Mouse (Mus musculus): ENCODE measurements at regions not wholly inside any gene's neighbourhood (a gene's known extent, or its start where the extent isn't known, plus 50 kb on each side); places are given as distances from the start of the nearest gene placed in this dataset.
A peak's percentile ranks its signal among the peaks of the same experiment; 100 is the strongest.

- Histone ChIP-seq H3K4me1 (ENCODE audit: control insufficient read depth in 1 of 2, insufficient read depth in 2 of 2) (no peaks in the 10 kb centered on the region), H3K9ac (ENCODE audit: insufficient read depth, low read depth) (no peak overlapping the region), H3K36me3 (replicated peaks in 1 of 2; ENCODE audit: control insufficient read depth in 1 of 2, insufficient read depth in 1 of 2, low read length in 1 of 2) (no peaks in the 10 kb centered on the region), H3K4me2 (ENCODE audit: insufficient read depth, low read depth, poor library complexity, severe bottlenecking) (no peak overlapping the region), H3K4me3 (replicated peaks in 1 of 3; ENCODE audit: low read depth in 2 of 3, low read length in 2 of 3, poor library complexity in 1 of 3) (no peak overlapping the region), H3K79me2 (replicated peaks; ENCODE audit: control insufficient read depth, extremely low read depth, insufficient read depth, poor library complexity, severe bottlenecking) (no peaks in the 10 kb centered on the region), H3K27ac (ENCODE audit: insufficient read depth, low read depth) (no peak overlapping the region), H3K27me3 (replicated peaks) (no peaks in the 10 kb centered on the region), H3K9me3 (replicated peaks; ENCODE audit: low read length) (peaks cover 5% of the 10 kb centered on the region)
- in situ Hi-C loops (cut with MboI; ENCODE audit: low pct_ligation_motif_present, low pct_unique_long_range_greater_than_20kb, low sequenced_read_pairs): no loop called here
- TF ChIP-seq JUND (conservative IDR thresholded peaks at IDR 0.05; ENCODE audit: low read depth, low read length) (no peak), CHD1 (IDR thresholded peaks at IDR 0.05; ENCODE audit: low read depth, low read length) (no peak), JUN (IDR thresholded peaks at IDR 0.05; ENCODE audit: insufficient read depth, low read depth, low read length) (no peak), KAT2A (IDR thresholded peaks at IDR 0.05; ENCODE audit: insufficient replicate concordance, low read length) (no peak), GABPA (IDR thresholded peaks at IDR 0.05; ENCODE audit: insufficient replicate concordance, low read depth, low read length) (no peak), ETS1 (conservative IDR thresholded peaks at IDR 0.05; ENCODE audit: low read depth, low read length) (no peak), NELFE (IDR thresholded peaks at IDR 0.05; ENCODE audit: low read depth, low read length) (no peak), MAZ (IDR thresholded peaks at IDR 0.05; ENCODE audit: low read depth, low read length) (no peak), POLR2A (IDR thresholded peaks at IDR 0.05; ENCODE audit: low read depth, low read length) (no peak), MAX (IDR thresholded peaks at IDR 0.05; ENCODE audit: low read length) (no peak), MEF2A (IDR thresholded peaks at IDR 0.05; ENCODE audit: borderline replicate concordance, low read depth, low read length) (no peak), IRF4 (IDR thresholded peaks at IDR 0.05; ENCODE audit: low read depth, low read length) (no peak), ZC3H11A (IDR thresholded peaks at IDR 0.05; ENCODE audit: low read depth, low read length) (no peak), SMC3 (IDR thresholded peaks at IDR 0.05; ENCODE audit: low read depth, low read length) (no peak), HCFC1 (IDR thresholded peaks at IDR 0.05; ENCODE audit: low read depth, low read length) (no peak), POLR2AphosphoS2 (IDR thresholded peaks at IDR 0.05; ENCODE audit: low read depth, low read length) (no peak), TBP (conservative IDR thresholded peaks at IDR 0.05; ENCODE audit: low read depth, low read length) (no peak), EP300 (IDR thresholded peaks at IDR 0.05; ENCODE audit: low read length) (no peak), RCOR1 (conservative IDR thresholded peaks at IDR 0.05; ENCODE audit: low read depth, low read length) (no peak), NRF1 (IDR thresholded peaks at IDR 0.05; ENCODE audit: low read depth, low read length) (no peak)
- dilution Hi-C loops (cut with MboI; ENCODE audit: extremely low pct_ligation_motif_present, extremely low pct_unique_long_range_greater_than_20kb, low sequenced_read_pairs): no loop called here
- DNase-seq (ENCODE audit: extremely low read depth): no peak
Measured at GRCm38 (mm10) chr17:45215067-45216049, 218.2 kb downstream of the Cdc5l start.

- peak; percentile 21 for TF ChIP-seq RAD21 (IDR thresholded peaks at IDR 0.05; ENCODE audit: low read depth, low read length)
- no peak for TF ChIP-seq MAFK (IDR thresholded peaks at IDR 0.05; ENCODE audit: insufficient replicate concordance, low read length)
- TF ChIP-seq CTCF (conservative IDR thresholded peaks at IDR 0.05 in 1 of 2, IDR thresholded peaks at IDR 0.05 in 1 of 2; ENCODE audit: low read depth in 2 of 2, low read length in 2 of 2): peak; percentile 14 to 39; a peak in 2 of 4 replicates
- TF ChIP-seq SMC3 (IDR thresholded peaks at IDR 0.05; ENCODE audit: low read depth, low read length): peak; percentile 14; the same call in 1 of the 2 replicates
- no peak overlapping the region for H3K9ac ChIP-seq (ENCODE audit: insufficient read depth, low read depth)
- no peak overlapping the region for H3K27ac ChIP-seq (ENCODE audit: insufficient read depth, low read depth)
- DNase-seq (ENCODE audit: extremely low read depth): no peak
- H3K4me3 ChIP-seq (replicated peaks in 1 of 3; ENCODE audit: low read depth in 2 of 3, low read length in 2 of 3, poor library complexity in 1 of 3): no peak overlapping the region
- no peaks in the 10 kb centered on the region for H3K79me2 ChIP-seq (replicated peaks; ENCODE audit: control insufficient read depth, extremely low read depth, insufficient read depth, poor library complexity, severe bottlenecking)
- no peaks in the 10 kb centered on the region for H3K36me3 ChIP-seq (replicated peaks in 1 of 2; ENCODE audit: control insufficient read depth in 1 of 2, insufficient read depth in 1 of 2, low read length in 1 of 2)
- no peaks in the 10 kb centered on the region for H3K4me1 ChIP-seq (ENCODE audit: control insufficient read depth in 1 of 2, insufficient read depth in 2 of 2)
- H3K4me2 ChIP-seq (ENCODE audit: insufficient read depth, low read depth, poor library complexity, severe bottlenecking): no peak overlapping the region
- H3K27me3 ChIP-seq (replicated peaks): no peaks in the 10 kb centered on the region
- dilution Hi-C loops (cut with MboI; ENCODE audit: extremely low pct_ligation_motif_present, extremely low pct_unique_long_range_greater_than_20kb, low sequenced_read_pairs) (no loop called here), in situ Hi-C loops (cut with MboI; ENCODE audit: low pct_ligation_motif_present, low pct_unique_long_range_greater_than_20kb, low sequenced_read_pairs) (no loop called here)
- peaks cover 5% of the 10 kb centered on the region for H3K9me3 ChIP-seq (replicated peaks; ENCODE audit: low read length)
Measured at GRCm38 (mm10) chr17:45210984-45211383, 222.6 kb downstream of the Cdc5l start.
